Mouse (Mus musculus) cerebellum, adult 2 months (tissue): ENCODE data around the gene Sall1. TPM values are rescaled to one million over a fixed set of nuclear protein-coding genes. Genes with fewer than 3 reads are reported as not detected.
A peak's percentile ranks its signal among the peaks of the same experiment; 100 is the strongest.

ENCODE experiments used
- DNase-seq, 2 experiments: peaks; one replicate each; pipeline ENCODE4 v3.0.0; 2021
- H3K27ac ChIP-seq: fragments of 200-500 bp; 2 replicates; pipeline ENCODE4 v1.5.1; 2012; ENCODE audit warnings: low read length, control low read depth, inconsistent platforms; ENCODE audit not compliant: insufficient read depth
- H3K27me3 ChIP-seq: fragments of 200-500 bp; 2 replicates; pipeline ENCODE4 v1.6.1; 2012; ENCODE audit warnings: inconsistent platforms, mild to moderate bottlenecking, low read length, moderate library complexity; ENCODE audit not compliant: control insufficient read depth, insufficient read depth
- H3K4me1 ChIP-seq: fragments of 200-500 bp; 2 replicates; pipeline ENCODE4 v1.6.1; 2011; ENCODE audit warnings: low read length; ENCODE audit not compliant: control insufficient read depth, insufficient read depth
- H3K4me3 ChIP-seq: fragments of 200-500 bp; replicated peaks from 2 replicates; pipeline ENCODE3; 2011; ENCODE audit warnings: mild to moderate bottlenecking, low read depth, low read length, control low read depth; ENCODE audit not compliant: insufficient read depth
- CTCF ChIP-seq: fragments of 200-500 bp; IDR thresholded peaks from 2 replicates; pipeline ENCODE4 v1.5.1; 2011; ENCODE audit warnings: low read depth, mild to moderate bottlenecking, control low read depth, low read length, moderate library complexity, borderline replicate concordance; ENCODE audit not compliant: insufficient read depth
- POLR2A ChIP-seq: fragments of 200-500 bp; IDR thresholded peaks from 2 replicates; pipeline ENCODE4 v1.6.1; 2011; ENCODE audit warnings: low read length, control low read depth, borderline replicate concordance; ENCODE audit not compliant: insufficient read depth
- WGBS: fragments of 180-500 bp; shearing (Covaris S2); methylation state at CpG from one replicate; pipeline ENCODE4 v1.1.7; 2018; 5-methylcytosine and 5-hydroxymethylcytosine counted together
- polyA plus RNA-seq: library from polyadenylated mRNA; depleted of rRNA; stranded (reverse); fragments of >200 nt; gene quantifications from 2 replicates; pipeline ENCODE4 v1.2.3, GENCODE M21; 2012; rRNA removed

Gene Sall1
- 6.5 and 8.2 TPM in 2 replicates for polyA plus RNA-seq

DNA sequence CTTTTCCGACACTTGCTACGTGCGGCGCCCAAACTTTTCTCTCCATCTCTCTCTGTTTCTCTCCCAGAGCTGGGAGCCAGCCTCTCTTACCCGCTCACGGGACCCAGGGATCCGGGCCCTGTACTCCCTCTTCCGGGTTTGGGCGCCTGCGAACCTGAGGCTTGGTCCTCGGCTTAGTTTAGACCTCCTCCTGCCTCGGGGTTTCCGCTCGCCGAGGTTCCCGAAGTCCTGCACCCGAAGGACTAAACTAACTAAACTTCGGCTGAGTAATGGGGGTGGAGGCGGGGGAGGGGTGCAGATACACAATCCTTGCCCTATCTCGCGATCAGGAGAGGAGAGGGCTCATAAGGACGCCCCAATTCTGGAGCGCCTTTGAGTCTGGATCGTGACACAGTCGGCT is at the start of gene Sall1:
TSS of gene Sall1 (minus strand) at position 223 of the 400 bp plus-strand sequence.
- Histone ChIP-seq H3K4me3 (peak within 1 kb of the TSS; percentile 10), H3K4me1 (no peaks in the 10 kb centered on the region), H3K27ac (no peak within 1 kb of the TSS), H3K27me3 (peaks cover 10% of the 10 kb centered on the region; the same call in 1 of the 2 replicates)
- under 1% methylated on average over 25 of the region's 25 CpGs for WGBS
- TF ChIP-seq POLR2A (no peak), CTCF (no peak)
- DNase-seq: no peak

- Histone ChIP-seq H3K4me1 (no peaks in the 10 kb centered on the region), H3K27me3 (no peaks in the 10 kb centered on the region), H3K27ac (no peak overlapping the region), H3K4me3 (no peak overlapping the region)
- WGBS: 60% methylated on average over 5 of the region's 5 CpGs
- TF ChIP-seq POLR2A (no peak), CTCF (no peak)
- no peak for DNase-seq
These were observed 46.0 kb upstream of the Sall1 start for GRCm38 (mm10) chr8:89089916-89090315.

DNA sequence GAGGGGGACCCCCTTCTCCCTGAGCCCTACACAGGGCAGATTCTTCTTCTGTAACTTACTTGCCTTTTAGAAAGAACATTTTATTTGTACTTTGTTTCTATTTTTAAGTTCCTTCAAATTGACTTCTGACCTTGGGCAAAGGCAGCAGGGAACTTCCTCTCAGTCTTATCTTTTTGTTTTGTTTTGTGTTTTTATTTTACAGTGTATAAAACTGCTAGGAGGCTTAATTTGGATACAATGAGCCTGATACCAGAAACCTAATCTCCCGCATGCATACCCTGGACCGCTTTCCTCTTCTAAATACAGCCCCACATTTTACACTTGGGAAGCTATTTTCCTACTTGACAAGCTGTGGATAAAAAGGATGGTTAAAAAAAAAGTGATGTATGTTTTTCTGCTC is 35.2 kb upstream of the Sall1 start:
- no peaks in the 10 kb centered on the region for H3K4me1 ChIP-seq
- DNase-seq: no peak
- H3K4me3 ChIP-seq: no peak overlapping the region
- H3K27me3 ChIP-seq: no peaks in the 10 kb centered on the region
- TF ChIP-seq POLR2A (no peak), CTCF (no peak)
- 97% methylated on average over 2 of the region's 2 CpGs for WGBS
- H3K27ac ChIP-seq: no peak overlapping the region

DNA sequence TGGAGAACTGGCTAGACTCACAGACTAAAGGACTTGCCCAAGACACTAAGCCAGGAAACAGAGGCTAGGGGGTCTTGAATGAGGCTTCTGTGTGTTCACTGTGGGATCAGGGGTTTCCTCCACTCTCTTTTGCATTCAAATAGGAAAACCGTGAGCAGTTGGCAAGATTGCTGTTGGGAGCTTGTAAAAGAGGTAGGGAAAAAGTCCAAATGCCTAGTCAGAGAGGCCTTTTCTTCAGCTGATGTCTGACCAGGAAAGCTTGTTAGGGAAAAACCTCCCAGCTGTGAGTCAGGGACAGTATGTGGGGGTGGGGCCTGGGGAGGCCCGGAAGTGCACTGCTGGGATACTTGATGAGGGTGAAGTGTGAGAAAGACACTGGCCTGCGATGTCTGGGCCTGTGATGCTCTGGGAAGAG is 29.0 kb upstream of the Sall1 start:
- H3K27me3 ChIP-seq: no peaks in the 10 kb centered on the region
- no peak overlapping the region for H3K27ac ChIP-seq
- 14% methylated on average over 3 of the region's 3 CpGs for WGBS
- DNase-seq: no peak
- no peak overlapping the region for H3K4me3 ChIP-seq
- H3K4me1 ChIP-seq: no peaks in the 10 kb centered on the region
- TF ChIP-seq CTCF (no peak), POLR2A (no peak)

DNA sequence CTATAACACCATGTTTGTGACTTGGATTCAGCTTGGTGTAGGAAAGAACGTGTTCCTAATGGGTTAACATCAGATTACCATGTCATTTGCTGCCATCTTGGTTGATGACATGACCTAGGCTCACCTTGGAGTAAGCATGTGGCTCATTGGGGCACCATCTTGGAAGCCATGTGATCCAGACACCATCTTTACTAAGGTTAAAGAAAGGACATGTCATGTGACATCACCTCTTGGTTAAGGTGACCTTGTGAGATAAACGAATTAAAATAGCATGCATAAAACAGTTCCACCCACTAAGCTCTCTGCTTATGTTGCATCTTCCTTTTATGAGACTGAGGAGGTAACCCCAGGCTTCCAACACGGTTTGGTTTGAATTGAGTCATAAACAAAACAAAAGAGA is 23.5 kb upstream of the Sall1 start:
- no peak overlapping the region for H3K27ac ChIP-seq
- 84% methylated on average over 3 of the region's 3 CpGs for WGBS
- H3K4me3 ChIP-seq: no peak overlapping the region
- H3K4me1 ChIP-seq: no peaks in the 10 kb centered on the region
- DNase-seq: no peak
- TF ChIP-seq CTCF (no peak), POLR2A (no peak)
- no peaks in the 10 kb centered on the region for H3K27me3 ChIP-seq

GRCm38 (mm10) chr8:89064042-89064441 is 20.1 kb upstream of the Sall1 start:
- Histone ChIP-seq H3K4me1 (no peaks in the 10 kb centered on the region), H3K27me3 (no peaks in the 10 kb centered on the region), H3K4me3 (no peak overlapping the region), H3K27ac (no peak overlapping the region)
- WGBS: 63% methylated on average over 9 of the region's 9 CpGs
- TF ChIP-seq POLR2A (no peak), CTCF (no peak)
- DNase-seq: no peak

GRCm38 (mm10) chr8:89063366-89064040 is 19.5 kb upstream of the Sall1 start:
- Histone ChIP-seq H3K4me3 (no peak overlapping the region), H3K27ac (no peak overlapping the region), H3K4me1 (no peaks in the 10 kb centered on the region), H3K27me3 (no peaks in the 10 kb centered on the region; the same call in 1 of the 2 replicates)
- 87% methylated on average over 10 of the region's 10 CpGs for WGBS
- DNase-seq: no peak
- TF ChIP-seq POLR2A: no peak
- TF ChIP-seq CTCF: no peak

- Histone ChIP-seq H3K4me3 (no peak overlapping the region), H3K4me1 (no peaks in the 10 kb centered on the region), H3K27ac (no peak overlapping the region), H3K27me3 (no peaks in the 10 kb centered on the region; the same call in 1 of the 2 replicates)
- no peak for DNase-seq
- 66% methylated on average over 8 of the region's 8 CpGs for WGBS
- TF ChIP-seq CTCF: no peak
- TF ChIP-seq POLR2A: no peak
These were observed 16.8 kb upstream of the Sall1 start for GRCm38 (mm10) chr8:89060717-89061116.
